13 mouse cellular contexts compared by ENCODE assay signal in genomic region chr4:86717176-86717575, GRCm38 (mm10). TPM values are rescaled to one million over a fixed set of nuclear protein-coding genes. Genes with fewer than 3 reads are reported as not detected.
DNase-seq lines count a peak whose midpoint lies in the region; ATAC-seq and TF ChIP-seq lines count a peak whose summit lies in the region.
"Had no signal": no experiment of that assay in that cellular context is flagged by ENCODE, and none has a peak within 500 bp of the region (broad histone marks: within the 10 kb centered on the region; RNA-seq: fewer than 3 reads in every experiment).

No protein-coding gene starts in this region.

- H3K9me3 ChIP-seq in intestine, embryonic 15.5 days, result no peaks in the 10 kb centered on the region
- H3K9me3 ChIP-seq in intestine, postnatal 0 days (ENCODE audit: control insufficient read depth), result no peaks in the 10 kb centered on the region
- H3K9me3 ChIP-seq in midbrain, postnatal 0 days (ENCODE audit: low read length), result no peaks in the 10 kb centered on the region
- H3K9me3 ChIP-seq in midbrain, embryonic 15.5 days, result no peaks in the 10 kb centered on the region
- no peaks in the 10 kb centered on the region for H3K9me3 ChIP-seq in hindbrain, embryonic 11.5 days (ENCODE audit: control insufficient read depth, low read length)
- H3K9me3 ChIP-seq: hindbrain, embryonic 15.5 days; midbrain, embryonic 12.5 days had no signal

- peak; percentile 29; the same call in 1 of the 2 replicates for ATAC-seq in intestine, embryonic 15.5 days
- no peak for ATAC-seq in intestine, postnatal 0 days
- ATAC-seq in midbrain, postnatal 0 days (ENCODE audit: low FRiP score), result no peak
- ATAC-seq in midbrain, embryonic 15.5 days (replicated peaks), result no peak
- no peak for ATAC-seq in hindbrain, embryonic 11.5 days (ENCODE audit: low FRiP score)

- DNase-seq in adrenal gland, postnatal 10 days, result peak; percentile 25
- no peak for DNase-seq in adrenal gland, adult 18-20 months (ENCODE audit: low spot score in 2 of 2)
- peak; percentile 17 for DNase-seq in midbrain, postnatal 0 days (ENCODE audit: low spot score)
- peak; percentile 42 for DNase-seq in lung, postnatal 36 days
- DNase-seq in hindbrain, embryonic 11.5 days (ENCODE audit: low spot score), result no peak
- DNase-seq: cerebellum, postnatal 36 days; left cerebral cortex, postnatal 4 days had no signal

- WGBS in intestine, embryonic 15.5 days, result 49% methylated on average over 1 of the region's 1 CpGs
- 39% methylated on average over 1 of the region's 1 CpGs for WGBS in intestine, postnatal 0 days
- WGBS in midbrain, postnatal 0 days, result 61% methylated on average over 1 of the region's 1 CpGs
- WGBS in midbrain, embryonic 15.5 days, result 82% methylated on average over 1 of the region's 1 CpGs
- 88% methylated on average over 1 of the region's 1 CpGs for WGBS in hindbrain, embryonic 11.5 days

- H3K4me2 ChIP-seq in intestine, embryonic 15.5 days (replicated peaks), result no peak overlapping the region
- H3K4me2 ChIP-seq in intestine, postnatal 0 days (replicated peaks; ENCODE audit: low read depth), result no peak overlapping the region
- no peak overlapping the region for H3K4me2 ChIP-seq in midbrain, postnatal 0 days (ENCODE audit: low read depth, low read length, poor library complexity, severe bottlenecking)
- no peak overlapping the region for H3K4me2 ChIP-seq in midbrain, embryonic 15.5 days
- H3K4me2 ChIP-seq in hindbrain, embryonic 11.5 days (replicated peaks; ENCODE audit: low read depth, low read length), result no peak overlapping the region
- H3K4me2 ChIP-seq: hindbrain, embryonic 15.5 days; midbrain, embryonic 12.5 days had no signal

- no peaks in the 10 kb centered on the region; the same call in none of the 2 replicates for H3K4me1 ChIP-seq in intestine, embryonic 15.5 days (replicated peaks)
- 0 out of 2 replicates have a peak, but pooled peaks cover 3% of the 10 kb centered on the region for H3K4me1 ChIP-seq in intestine, postnatal 0 days (replicated peaks; ENCODE audit: control insufficient read depth, insufficient read depth, low read length)
- no peaks in the 10 kb centered on the region for H3K4me1 ChIP-seq in midbrain, postnatal 0 days (ENCODE audit: insufficient read depth, low read length)
- no peaks in the 10 kb centered on the region for H3K4me1 ChIP-seq in midbrain, embryonic 15.5 days
- H3K4me1 ChIP-seq in hindbrain, embryonic 11.5 days (replicated peaks; ENCODE audit: control insufficient read depth, insufficient read depth, low read length), result no peaks in the 10 kb centered on the region
- H3K4me1 ChIP-seq: hindbrain, embryonic 15.5 days; midbrain, embryonic 12.5 days had no signal

- H3K27ac ChIP-seq in intestine, embryonic 15.5 days, result peak overlapping the region; percentile 27; the same call in 1 of the 2 replicates
- no peak overlapping the region for H3K27ac ChIP-seq in intestine, postnatal 0 days (ENCODE audit: low read depth, low read length)
- no peak overlapping the region for H3K27ac ChIP-seq in midbrain, postnatal 0 days (ENCODE audit: low read depth, low read length)
- H3K27ac ChIP-seq in midbrain, embryonic 15.5 days, result no peak overlapping the region
- no peak overlapping the region for H3K27ac ChIP-seq in hindbrain, embryonic 11.5 days (ENCODE audit: low read depth, low read length)
- H3K27ac ChIP-seq: hindbrain, embryonic 15.5 days; midbrain, embryonic 12.5 days had no signal

- H3K36me3 ChIP-seq in intestine, embryonic 15.5 days, result no peaks in the 10 kb centered on the region
- no peaks in the 10 kb centered on the region for H3K36me3 ChIP-seq in intestine, postnatal 0 days (ENCODE audit: control insufficient read depth, insufficient read depth)
- no peaks in the 10 kb centered on the region for H3K36me3 ChIP-seq in midbrain, postnatal 0 days (ENCODE audit: insufficient read depth, low read length)
- no peaks in the 10 kb centered on the region for H3K36me3 ChIP-seq in midbrain, embryonic 15.5 days (replicated peaks)
- no peaks in the 10 kb centered on the region for H3K36me3 ChIP-seq in hindbrain, embryonic 11.5 days (ENCODE audit: control insufficient read depth, insufficient read depth, low read length)
- H3K36me3 ChIP-seq: hindbrain, embryonic 15.5 days; midbrain, embryonic 12.5 days had no signal

- no peaks in the 10 kb centered on the region for H3K27me3 ChIP-seq in intestine, embryonic 15.5 days (replicated peaks)
- no peaks in the 10 kb centered on the region for H3K27me3 ChIP-seq in intestine, postnatal 0 days (replicated peaks; ENCODE audit: control insufficient read depth, insufficient read depth, low read length)
- H3K27me3 ChIP-seq in midbrain, postnatal 0 days (ENCODE audit: insufficient read depth, low read length), result no peaks in the 10 kb centered on the region
- H3K27me3 ChIP-seq in midbrain, embryonic 15.5 days (replicated peaks), result no peaks in the 10 kb centered on the region
- H3K27me3 ChIP-seq in hindbrain, embryonic 11.5 days (ENCODE audit: control insufficient read depth, insufficient read depth, low read length), result no peaks in the 10 kb centered on the region
- H3K27me3 ChIP-seq: hindbrain, embryonic 15.5 days; midbrain, embryonic 12.5 days had no signal

- H3K4me3 ChIP-seq in intestine, embryonic 15.5 days (replicated peaks), result no peak overlapping the region
- H3K4me3 ChIP-seq in intestine, postnatal 0 days (ENCODE audit: low read depth, low read length), result no peak overlapping the region
- no peak overlapping the region for H3K4me3 ChIP-seq in midbrain, postnatal 0 days (ENCODE audit: low read depth, low read length)
- H3K4me3 ChIP-seq in midbrain, embryonic 15.5 days, result no peak overlapping the region
- no peak overlapping the region for H3K4me3 ChIP-seq in hindbrain, embryonic 11.5 days (ENCODE audit: low read depth, low read length)
- H3K4me3 ChIP-seq: erythroblast, embryonic 14.5 days; hindbrain, embryonic 15.5 days; midbrain, embryonic 12.5 days had no signal

- no peak for TF ChIP-seq CTCF in intestine, postnatal 0 days (IDR thresholded peaks at IDR 0.05; ENCODE audit: low read depth)
- TF ChIP-seq CTCF in midbrain, postnatal 0 days (IDR thresholded peaks at IDR 0.05), result no peak

- no peak overlapping the region for H3K9ac ChIP-seq in intestine, embryonic 15.5 days
- no peak overlapping the region for H3K9ac ChIP-seq in intestine, postnatal 0 days (ENCODE audit: low read depth, low read length)
- no peak overlapping the region for H3K9ac ChIP-seq in midbrain, postnatal 0 days (replicated peaks; ENCODE audit: low read length, poor library complexity, severe bottlenecking)
- no peak overlapping the region for H3K9ac ChIP-seq in midbrain, embryonic 15.5 days
- no peak overlapping the region for H3K9ac ChIP-seq in hindbrain, embryonic 11.5 days (ENCODE audit: low read depth, low read length)
- H3K9ac ChIP-seq: hindbrain, embryonic 15.5 days; midbrain, embryonic 12.5 days had no signal

RNA-seq across cellular contexts. Expression of gene Dennd4c, which starts 31.2 kb away (rescaled TPM):
- 10 to 100 TPM; 32.7 to 39.9 TPM for total RNA-seq in adrenal gland, postnatal 10 days (2021)
- total RNA-seq in adrenal gland, adult 18-20 months (2021), result 10 to 100 TPM; 52.6 to 53.5 TPM
- 4.7 and 5.8 TPM in 2 replicates for polyA plus RNA-seq in intestine, embryonic 15.5 days (2015; fragmentation: Nextera tagmentation; extraction: Ambion mirVana)
- 3.2 and 3.8 TPM in 2 replicates for polyA plus RNA-seq in intestine, postnatal 0 days (2015; fragmentation: Nextera tagmentation; extraction: Ambion mirVana)
- 9.5 and 22.6 TPM in 2 replicates for total RNA-seq in midbrain, postnatal 0 days (2014; rRNA removed)
- polyA plus RNA-seq in midbrain, postnatal 0 days (2015; fragmentation: Nextera tagmentation; extraction: Ambion mirVana), result 1.4 and 2.6 TPM in 2 replicates
- 3.6 and 4.0 TPM in 2 replicates for polyA plus RNA-seq in midbrain, embryonic 15.5 days (2015; fragmentation: Nextera tagmentation; extraction: Ambion mirVana)
- polyA plus RNA-seq in hindbrain, embryonic 11.5 days (2014; fragmentation: Nextera tagmentation; extraction: Ambion mirVana), result 5.7 and 7.4 TPM in 2 replicates

RNA-seq across cellular contexts. Expression of gene Plin2, which starts 47.3 kb away (rescaled TPM):
- 100 to 1,000 TPM; 298 to 336 TPM for total RNA-seq in adrenal gland, postnatal 10 days (2021)
- total RNA-seq in adrenal gland, adult 18-20 months (2021), result 1,000 to 10,000 TPM in 1 of 2 experiments, 100 to 1,000 TPM in 1; 453 to 1,008 TPM
- 144 and 164 TPM in 2 replicates for polyA plus RNA-seq in intestine, embryonic 15.5 days (2015; fragmentation: Nextera tagmentation; extraction: Ambion mirVana)
- 500 and 531 TPM in 2 replicates for polyA plus RNA-seq in intestine, postnatal 0 days (2015; fragmentation: Nextera tagmentation; extraction: Ambion mirVana)
- total RNA-seq in midbrain, postnatal 0 days (2014; rRNA removed), result 28.8 and 29.7 TPM in 2 replicates
- 26.4 and 28.9 TPM in 2 replicates for polyA plus RNA-seq in midbrain, postnatal 0 days (2015; fragmentation: Nextera tagmentation; extraction: Ambion mirVana)
- 40.8 and 43.4 TPM in 2 replicates for polyA plus RNA-seq in midbrain, embryonic 15.5 days (2015; fragmentation: Nextera tagmentation; extraction: Ambion mirVana)
- polyA plus RNA-seq in hindbrain, embryonic 11.5 days (2014; fragmentation: Nextera tagmentation; extraction: Ambion mirVana), result 78.4 and 80.7 TPM in 2 replicates

Comparison
In these comparisons a context has a peak if more than half of its experiments do, and no peak if none do; other contexts are left out.
1. DNase-seq: peak in adrenal gland, postnatal 10 days (single experiment), midbrain, postnatal 0 days (single experiment) and lung, postnatal 36 days (single experiment); none in adrenal gland, adult 18-20 months (0 of 2) and hindbrain, embryonic 11.5 days (single experiment).